Mouse (Mus musculus) hindbrain, embryonic 12.5 days (tissue): ENCODE measurements around the gene Vmn1r76. TPM values are rescaled to one million over a fixed set of nuclear protein-coding genes. Genes with fewer than 3 reads are reported as not detected.

Experiments used
- ATAC-seq: fragments of 200-750 bp; cut with Nextera tagmentation; 2 replicates; pipeline ENCODE4 v1.8.0; 2017; ENCODE audit warnings: moderate TSS enrichment; ENCODE audit not compliant: low FRiP score
- H3K27ac ChIP-seq: fragments of 300-500 bp; sonication (generic); 2 replicates; pipeline ENCODE4 v1.5.1; 2016; ENCODE audit warnings: mild to moderate bottlenecking
- H3K27me3 ChIP-seq: fragments of 300-500 bp; sonication (generic); 2 replicates; pipeline ENCODE4 v1.6.1; 2016; ENCODE audit warnings: mild to moderate bottlenecking
- H3K36me3 ChIP-seq: fragments of 300-500 bp; sonication (generic); 2 replicates; pipeline ENCODE4 v1.6.1; 2016; ENCODE audit warnings: mild to moderate bottlenecking
- H3K4me1 ChIP-seq: fragments of 300-500 bp; sonication (generic); 2 replicates; pipeline ENCODE4 v1.6.1; 2016
- H3K4me2 ChIP-seq: fragments of 300-500 bp; sonication (generic); replicated peaks from 2 replicates; pipeline ENCODE4 v1.6.1; 2016; ENCODE audit warnings: mild to moderate bottlenecking
- H3K4me3 ChIP-seq: fragments of 300-500 bp; sonication (generic); 2 replicates; pipeline ENCODE4 v1.5.1; 2016; ENCODE audit warnings: mild to moderate bottlenecking
- H3K9ac ChIP-seq: fragments of 300-500 bp; sonication (generic); 2 replicates; pipeline ENCODE4 v1.6.1; 2016; ENCODE audit warnings: mild to moderate bottlenecking, moderate library complexity
- H3K9me3 ChIP-seq: fragments of 300-500 bp; sonication (generic); replicated peaks from 2 replicates; pipeline ENCODE4 v1.6.1; 2016; ENCODE audit warnings: mild to moderate bottlenecking
- WGBS: fragments of 180-500 bp; shearing (Covaris S2); methylation state at CpG from one replicate; pipeline ENCODE4 v1.1.7; 2016; 5-methylcytosine and 5-hydroxymethylcytosine counted together
- polyA plus RNA-seq: library from polyadenylated mRNA; unstranded; fragments of >200 nt; fragmentation: Nextera tagmentation; extraction: Ambion mirVana; gene quantifications from 2 replicates; pipeline ENCODE4 v1.2.1, GENCODE M21; 2016

Gene Vmn1r76
- not detected in 2 replicates for polyA plus RNA-seq

DNA sequence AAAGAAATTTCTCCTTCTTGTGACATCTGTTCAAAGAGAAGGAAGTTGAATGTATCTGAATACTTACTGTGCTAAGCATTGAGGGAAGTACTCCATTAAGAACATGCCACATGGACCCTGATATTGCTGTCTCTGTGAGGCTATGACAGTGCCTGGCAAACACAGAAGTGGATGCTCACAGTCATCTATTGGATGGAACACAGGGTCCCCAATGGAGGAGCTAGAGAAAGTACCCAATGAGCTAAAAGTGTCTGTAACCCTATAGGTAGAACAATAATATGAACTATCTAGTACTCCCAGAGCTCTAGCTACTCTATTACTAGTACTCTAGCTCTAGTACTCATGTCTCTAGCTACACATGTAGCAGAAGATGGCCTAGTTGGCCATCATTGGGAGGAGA is at the start of gene Vmn1r76:
TSS of gene Vmn1r76 (minus strand) at position 101 of the 400 bp plus-strand sequence.
- no peak for ATAC-seq
- Histone ChIP-seq H3K4me3 (no peak within 1 kb of the TSS), H3K27me3 (no peaks in the 10 kb centered on the region), H3K4me1 (no peaks in the 10 kb centered on the region), H3K4me2 (no peak within 1 kb of the TSS), H3K27ac (no peak within 1 kb of the TSS), H3K9ac (no peak within 1 kb of the TSS), H3K9me3 (peaks cover 4% of the 10 kb centered on the region; the same call in 1 of the 2 replicates), H3K36me3 (no peaks in the 10 kb centered on the region)

DNA sequence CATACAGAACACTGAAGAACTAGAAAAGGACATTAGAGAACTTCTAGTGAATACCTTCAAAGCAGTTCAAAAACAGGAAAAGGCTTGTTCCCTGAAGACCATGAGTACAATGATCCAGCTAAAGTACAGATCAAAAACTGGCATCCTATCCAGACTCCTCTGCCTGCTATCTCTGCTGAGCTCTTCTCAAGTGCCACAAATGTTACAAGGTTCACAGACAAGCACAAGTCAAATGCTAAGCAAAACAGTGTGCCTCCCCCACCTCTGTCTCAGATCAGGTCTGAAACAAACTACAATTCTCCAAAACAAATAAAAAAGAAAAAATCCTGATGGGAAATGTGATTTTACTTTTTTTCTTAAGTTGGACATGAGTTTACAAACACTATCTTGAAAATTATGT is 34.6 kb upstream of the Vmn1r76 start:
- Histone ChIP-seq H3K9me3 (peaks cover 17% of the 10 kb centered on the region), H3K4me3 (no peak overlapping the region), H3K36me3 (no peaks in the 10 kb centered on the region), H3K4me1 (no peaks in the 10 kb centered on the region), H3K27ac (no peak overlapping the region), H3K9ac (no peak overlapping the region), H3K27me3 (no peaks in the 10 kb centered on the region), H3K4me2 (no peak overlapping the region)
- no peak for ATAC-seq

DNA sequence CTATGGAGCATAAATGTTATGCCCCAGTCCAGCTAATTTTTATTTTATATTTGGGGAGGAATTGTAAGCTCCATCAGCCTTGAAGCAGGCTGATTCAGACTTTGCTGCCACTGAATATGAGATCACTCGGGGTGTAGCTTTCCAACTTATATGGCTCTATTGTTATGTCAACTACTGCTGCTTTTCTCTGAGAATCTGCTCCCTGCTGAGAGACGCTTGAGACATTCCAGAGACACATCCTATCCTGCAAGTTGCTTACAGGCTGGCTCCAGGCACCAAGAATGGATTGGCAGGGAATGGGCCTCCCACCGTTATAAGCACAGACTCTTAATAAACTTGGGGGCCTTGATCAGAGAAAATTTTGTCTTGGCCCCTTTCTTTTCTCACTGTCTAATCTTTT is 10.0 kb upstream of the Vmn1r76 start:
- Histone ChIP-seq H3K9ac (no peak overlapping the region), H3K27ac (no peak overlapping the region), H3K4me1 (no peaks in the 10 kb centered on the region), H3K27me3 (no peaks in the 10 kb centered on the region), H3K36me3 (no peaks in the 10 kb centered on the region), H3K4me2 (no peak overlapping the region), H3K4me3 (no peak overlapping the region), H3K9me3 (peaks cover 55% of the 10 kb centered on the region)
- 62% methylated on average over 3 of the region's 3 CpGs for WGBS
- no peak for ATAC-seq

DNA sequence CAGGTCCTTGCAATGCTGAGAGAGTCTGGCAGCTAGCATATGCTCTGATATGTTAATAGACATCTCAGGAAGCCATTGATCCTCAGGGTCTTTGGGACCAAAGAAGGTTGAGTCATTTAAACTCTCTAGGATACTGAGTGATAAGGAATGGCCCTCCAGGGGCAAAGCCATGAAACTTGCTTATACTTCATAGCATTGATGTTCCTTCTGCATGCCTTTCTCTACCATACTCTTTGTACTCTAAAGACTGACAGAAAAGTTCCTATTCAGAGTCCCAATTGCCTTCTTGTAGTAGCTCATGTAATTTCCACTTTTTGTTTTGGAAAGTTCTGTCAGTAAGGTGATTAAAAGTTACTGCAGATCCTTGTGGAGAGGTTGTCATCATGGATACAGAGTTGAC is 63.7 kb downstream of the Vmn1r76 start, which contains the start of gene Vmn1r75:
TSS of gene Vmn1r75 (plus strand) at position 301 of the 400 bp plus-strand sequence.
- Histone ChIP-seq H3K27ac (no peak within 1 kb of the TSS), H3K4me3 (no peak within 1 kb of the TSS), H3K4me2 (no peak within 1 kb of the TSS), H3K4me1 (no peaks in the 10 kb centered on the region), H3K36me3 (no peaks in the 10 kb centered on the region), H3K27me3 (no peaks in the 10 kb centered on the region), H3K9ac (no peak within 1 kb of the TSS), H3K9me3 (peaks cover 16% of the 10 kb centered on the region; the same call in 1 of the 2 replicates)
- no peak for ATAC-seq

Other genes starting within 250 kb of the Vmn1r76 start
- gene Vmn1r73, start 207.9 kb downstream of the Vmn1r76 start, polyA plus RNA-seq = not detected in 2 replicates
- not detected in 2 replicates for gene Vmn1r74, start 104.2 kb downstream of the Vmn1r76 start, polyA plus RNA-seq
- not detected in 2 replicates for gene Vmn1r75, start 63.6 kb downstream of the Vmn1r76 start, polyA plus RNA-seq
- gene Vmn1r77, start 98.5 kb upstream of the Vmn1r76 start, polyA plus RNA-seq = not detected in 2 replicates
- gene Vmn1r78, start 212.0 kb upstream of the Vmn1r76 start, polyA plus RNA-seq = not detected in 2 replicates
- gene Vmn1r79, start 233.1 kb upstream of the Vmn1r76 start, polyA plus RNA-seq = not detected in 2 replicates